Mouse (Mus musculus): ENCODE data around the gene Ttc7b. TPM values are rescaled to one million over a fixed set of nuclear protein-coding genes. Genes with fewer than 3 reads are reported as not detected.

Ttc7b gene
- polyA plus RNA-seq, 1 experiment from 2014 or later = 4.4 TPM

DNA sequence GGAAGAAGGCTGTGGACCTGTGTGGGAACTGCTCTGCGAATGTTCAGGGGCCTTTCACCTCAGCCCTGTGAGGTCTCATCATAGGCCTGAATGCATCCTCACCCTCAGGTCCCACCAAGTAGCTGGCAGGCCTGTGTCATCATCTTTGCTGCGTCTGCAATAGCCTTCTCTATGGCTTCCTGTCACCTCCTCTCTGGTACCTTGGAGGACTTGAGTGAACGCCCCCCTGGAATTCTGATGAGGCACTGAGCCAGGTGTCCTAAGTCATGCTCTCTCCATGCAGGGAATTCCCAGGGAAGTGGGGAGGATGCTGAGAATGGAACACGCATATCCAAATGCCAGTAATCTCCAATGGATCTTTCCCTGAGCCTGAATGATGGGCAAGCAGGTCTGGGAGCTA is 255.7 kb downstream of the Ttc7b start:
- no peaks in the 10 kb centered on the region for H3K27me3 ChIP-seq
- H3K27ac ChIP-seq = no peak overlapping the region
- H3K4me2 ChIP-seq (replicated peaks) = no peak overlapping the region
- ATAC-seq (ENCODE audit: low FRiP score, low read depth) = no peak
- H3K36me3 ChIP-seq = no peaks in the 10 kb centered on the region
- H3K9me3 ChIP-seq = no peaks in the 10 kb centered on the region
- peaks cover 11% of the 10 kb centered on the region for H3K4me1 ChIP-seq
- no peak overlapping the region for H3K4me3 ChIP-seq
- no peak overlapping the region for H3K9ac ChIP-seq
- 78% methylated on average over 4 of the region's 4 CpGs for WGBS

DNA sequence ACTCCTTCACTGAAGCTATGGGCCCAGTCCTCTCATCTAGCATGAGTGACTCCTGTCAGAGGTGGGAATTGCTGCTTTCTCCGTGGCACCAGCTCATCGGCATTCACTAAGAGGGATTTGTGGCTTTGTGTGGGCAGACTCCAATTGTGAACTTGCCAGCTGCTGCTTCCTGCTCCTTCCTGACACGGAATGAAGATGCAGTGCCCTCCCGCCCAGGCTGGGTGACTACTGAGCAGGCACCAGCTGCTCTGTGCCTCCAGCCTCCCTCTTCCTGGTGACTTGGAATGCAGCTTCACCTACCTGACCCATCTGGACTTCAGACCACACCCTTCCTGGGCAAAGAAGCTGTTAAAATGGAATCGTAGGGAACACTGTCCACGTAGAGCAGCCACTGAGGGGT is 257.8 kb downstream of the Ttc7b start:
- H3K27me3 ChIP-seq = no peaks in the 10 kb centered on the region
- no peak for ATAC-seq (ENCODE audit: low FRiP score, low read depth)
- WGBS = 78% methylated on average over 6 of the region's 6 CpGs
- no peak overlapping the region for H3K27ac ChIP-seq
- H3K4me2 ChIP-seq (replicated peaks) = no peak overlapping the region
- H3K9me3 ChIP-seq = no peaks in the 10 kb centered on the region
- no peak overlapping the region for H3K4me3 ChIP-seq
- no peak overlapping the region for H3K9ac ChIP-seq
- H3K36me3 ChIP-seq = no peaks in the 10 kb centered on the region
- H3K4me1 ChIP-seq = peaks cover 13% of the 10 kb centered on the region

DNA sequence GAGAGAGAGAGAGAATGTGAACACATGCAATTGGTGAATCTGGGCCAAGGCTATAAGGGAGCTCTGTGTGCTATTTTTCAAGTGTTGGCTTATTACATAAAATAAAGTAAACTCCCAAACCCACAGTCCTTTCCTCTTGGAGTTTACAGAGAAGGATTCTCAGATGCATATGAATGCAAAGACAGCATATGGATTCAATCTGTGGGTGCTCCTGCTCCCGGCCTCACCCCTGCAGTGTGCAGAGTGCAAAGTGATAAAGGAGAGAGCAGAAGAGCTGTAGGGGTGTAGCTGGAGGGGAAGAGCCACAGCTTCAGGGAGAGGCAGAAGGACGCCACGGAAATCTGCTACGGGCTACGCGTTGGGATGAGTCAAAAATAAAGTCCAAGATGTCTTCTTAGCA is 258.9 kb downstream of the Ttc7b start:
- H3K4me3 ChIP-seq = no peak overlapping the region
- H3K9ac ChIP-seq = no peak overlapping the region
- H3K9me3 ChIP-seq = no peaks in the 10 kb centered on the region
- H3K4me2 ChIP-seq (replicated peaks) = no peak overlapping the region
- no peak overlapping the region for H3K27ac ChIP-seq
- no peak for ATAC-seq (ENCODE audit: low FRiP score, low read depth)
- H3K36me3 ChIP-seq = no peaks in the 10 kb centered on the region
- no peaks in the 10 kb centered on the region for H3K27me3 ChIP-seq
- H3K4me1 ChIP-seq = peaks cover 13% of the 10 kb centered on the region
- WGBS = 73% methylated on average over 6 of the region's 6 CpGs

DNA sequence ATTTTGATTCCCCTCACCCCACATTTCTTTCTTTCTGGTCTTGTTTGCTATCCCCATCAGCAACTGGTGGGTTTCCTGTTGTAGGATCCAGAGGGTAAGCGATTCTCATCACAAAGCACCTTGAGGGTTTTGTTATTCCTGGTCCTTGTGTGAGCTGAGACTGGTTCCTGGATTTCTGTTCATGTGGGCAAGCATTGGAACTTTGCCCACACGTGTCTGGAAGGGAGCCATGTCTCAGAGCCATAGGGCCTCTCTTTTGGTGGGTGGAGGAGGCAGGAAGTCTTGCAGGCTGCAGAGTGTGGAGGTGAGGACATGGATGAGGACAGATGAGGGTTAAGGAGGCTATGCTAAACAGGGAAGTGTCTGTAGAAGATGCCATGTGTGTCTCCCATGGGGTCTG is 260.5 kb downstream of the Ttc7b start:
- ATAC-seq (ENCODE audit: low FRiP score, low read depth) = no peak

DNA sequence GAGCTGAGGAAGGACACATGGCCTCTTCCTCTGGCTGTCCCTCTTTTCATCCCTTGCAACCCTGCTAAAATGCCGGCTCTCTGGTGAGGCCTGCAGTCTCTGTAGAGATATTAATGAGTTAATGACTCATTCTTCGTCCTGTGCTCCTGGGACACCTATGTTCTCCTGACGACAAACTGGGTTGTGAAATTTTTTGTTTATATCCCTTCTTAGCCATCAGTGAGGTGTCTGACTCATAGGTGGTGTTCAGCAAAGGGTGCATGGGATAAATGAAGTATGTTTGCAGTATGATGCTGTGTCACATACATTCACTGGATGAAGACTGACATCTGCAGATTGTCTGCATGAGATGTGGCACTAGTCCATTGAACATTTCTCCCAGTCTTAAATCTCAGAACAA is 262.8 kb downstream of the Ttc7b start:
- no peak overlapping the region for H3K9ac ChIP-seq
- no peaks in the 10 kb centered on the region for H3K9me3 ChIP-seq
- H3K4me1 ChIP-seq = peaks cover 8% of the 10 kb centered on the region
- no peak overlapping the region for H3K27ac ChIP-seq
- WGBS = 73% methylated on average over 3 of the region's 3 CpGs
- H3K27me3 ChIP-seq = no peaks in the 10 kb centered on the region
- H3K4me2 ChIP-seq (replicated peaks) = no peak overlapping the region
- no peaks in the 10 kb centered on the region for H3K36me3 ChIP-seq
- H3K4me3 ChIP-seq = no peak overlapping the region
- no peak for ATAC-seq (ENCODE audit: low FRiP score, low read depth)

More for the DNA sequence above, 260.5 kb downstream of the Ttc7b start:
- H3K4me3 ChIP-seq = no peak overlapping the region
- no peak overlapping the region for H3K27ac ChIP-seq
- no peaks in the 10 kb centered on the region for H3K9me3 ChIP-seq
- WGBS = 70% methylated on average over 2 of the region's 2 CpGs
- H3K4me1 ChIP-seq = peaks cover 8% of the 10 kb centered on the region
- H3K9ac ChIP-seq = no peak overlapping the region
- H3K27me3 ChIP-seq = no peaks in the 10 kb centered on the region
- H3K36me3 ChIP-seq = no peaks in the 10 kb centered on the region
- no peak overlapping the region for H3K4me2 ChIP-seq (replicated peaks)

DNA sequence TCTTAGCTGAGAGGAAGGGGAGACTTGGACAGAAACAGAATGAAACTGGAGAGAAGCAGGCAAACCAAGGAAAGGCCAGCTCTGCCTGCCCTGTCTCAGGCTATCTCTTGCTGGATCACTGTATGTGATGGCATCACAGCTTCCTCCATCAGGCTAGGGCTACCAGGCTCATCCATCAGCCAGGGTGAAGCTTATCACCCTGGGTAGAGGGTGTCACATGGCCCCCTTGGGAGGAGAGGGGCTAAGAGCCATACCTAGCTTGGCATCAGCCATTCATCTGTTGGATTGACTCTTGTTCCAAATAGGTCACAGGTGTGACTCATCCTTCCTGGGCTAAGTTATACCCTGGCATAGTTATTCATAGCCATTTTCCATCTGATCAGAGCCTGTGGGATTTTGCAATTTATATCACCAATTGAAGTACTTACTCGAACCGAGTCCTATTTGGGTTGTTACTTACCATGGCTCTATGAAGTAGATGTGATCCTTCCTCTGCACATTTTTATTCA is 265.1 kb downstream of the Ttc7b start:
- Histone ChIP-seq H3K4me2 (replicated peaks) (no peak overlapping the region), H3K9me3 (no peaks in the 10 kb centered on the region), H3K9ac (no peak overlapping the region), H3K4me1 (peaks cover 7% of the 10 kb centered on the region), H3K27me3 (no peaks in the 10 kb centered on the region), H3K36me3 (no peaks in the 10 kb centered on the region), H3K27ac (no peak overlapping the region), H3K4me3 (no peak overlapping the region)
- WGBS = 87% methylated on average over 2 of the region's 2 CpGs
- ATAC-seq (ENCODE audit: low FRiP score, low read depth) = no peak

DNA sequence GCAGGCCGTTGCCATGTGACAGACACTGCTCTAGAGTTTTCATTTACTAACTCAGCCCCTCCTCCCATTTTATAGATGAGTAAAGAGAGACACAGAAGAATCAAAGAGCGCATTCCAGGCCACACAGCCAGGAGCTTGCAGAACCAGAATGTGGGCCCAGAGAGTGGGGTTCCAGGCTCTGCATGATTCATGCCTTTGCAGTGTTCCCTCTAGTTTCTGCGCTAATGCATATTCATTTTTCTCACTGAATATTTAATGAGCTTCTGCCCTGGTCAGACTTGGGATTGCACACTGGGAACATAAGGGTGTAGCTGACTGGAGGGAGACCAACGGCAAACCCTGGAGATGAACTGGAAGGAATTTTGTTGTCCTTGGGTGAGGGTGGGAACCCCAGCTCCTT is 266.2 kb downstream of the Ttc7b start:
- Histone ChIP-seq H3K4me2 (replicated peaks) (no peak overlapping the region), H3K4me1 (no peaks in the 10 kb centered on the region), H3K9ac (no peak overlapping the region), H3K27me3 (no peaks in the 10 kb centered on the region), H3K9me3 (no peaks in the 10 kb centered on the region), H3K4me3 (no peak overlapping the region), H3K27ac (no peak overlapping the region), H3K36me3 (no peaks in the 10 kb centered on the region)
- no peak for ATAC-seq (ENCODE audit: low FRiP score, low read depth)
- 81% methylated on average over 4 of the region's 4 CpGs for WGBS

Other genes with a start within 250 kb of the Ttc7b start
- gene Rps6ka5, start 206.2 kb upstream of the Ttc7b start, polyA plus RNA-seq (2015; fragmentation: Nextera tagmentation; extraction: Ambion mirVana) = 5.7 and 6.6 TPM in 2 replicates